Mouse (Mus musculus): ENCODE results near the gene Slc7a5.

Gene Slc7a5

DNA sequence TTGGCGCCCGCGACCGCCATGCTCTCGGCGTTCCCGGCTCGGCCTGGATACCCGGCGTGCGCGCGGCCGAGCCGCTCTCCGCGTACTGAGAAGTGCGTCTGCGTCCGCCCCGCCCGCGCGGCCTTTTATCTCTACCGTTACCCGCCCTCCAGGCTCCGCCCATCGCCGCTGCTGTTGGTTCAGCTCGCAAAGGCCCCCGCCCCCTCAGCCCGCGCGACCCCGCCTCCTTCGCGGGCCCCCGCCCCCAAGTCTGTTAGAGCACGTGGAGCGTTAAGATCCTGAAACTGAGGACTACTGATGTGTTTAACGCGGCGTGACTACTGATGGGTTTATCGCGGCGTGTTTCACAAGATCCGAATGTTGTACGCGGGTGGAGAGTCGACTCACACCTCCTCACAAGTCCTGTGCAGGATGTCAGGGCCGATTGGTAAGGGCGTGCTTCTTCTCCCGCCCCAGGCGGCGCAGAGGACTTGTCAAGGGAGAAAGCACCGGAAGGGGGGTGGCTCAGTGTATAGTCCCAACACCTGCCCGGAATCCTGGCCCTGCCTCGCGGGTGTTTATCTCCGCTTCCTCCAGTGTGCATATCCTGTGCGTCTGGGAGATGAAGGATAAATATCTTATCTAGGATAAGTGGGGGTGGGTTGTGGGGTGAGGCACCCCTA is at the start of gene Slc7a5:
TSS of gene Slc7a5 (minus strand) at position 108 of the 662 bp plus-strand sequence.
- in situ Hi-C loops (cut with MboI; ENCODE audit: low sequenced_read_pairs): no loop called here

DNA sequence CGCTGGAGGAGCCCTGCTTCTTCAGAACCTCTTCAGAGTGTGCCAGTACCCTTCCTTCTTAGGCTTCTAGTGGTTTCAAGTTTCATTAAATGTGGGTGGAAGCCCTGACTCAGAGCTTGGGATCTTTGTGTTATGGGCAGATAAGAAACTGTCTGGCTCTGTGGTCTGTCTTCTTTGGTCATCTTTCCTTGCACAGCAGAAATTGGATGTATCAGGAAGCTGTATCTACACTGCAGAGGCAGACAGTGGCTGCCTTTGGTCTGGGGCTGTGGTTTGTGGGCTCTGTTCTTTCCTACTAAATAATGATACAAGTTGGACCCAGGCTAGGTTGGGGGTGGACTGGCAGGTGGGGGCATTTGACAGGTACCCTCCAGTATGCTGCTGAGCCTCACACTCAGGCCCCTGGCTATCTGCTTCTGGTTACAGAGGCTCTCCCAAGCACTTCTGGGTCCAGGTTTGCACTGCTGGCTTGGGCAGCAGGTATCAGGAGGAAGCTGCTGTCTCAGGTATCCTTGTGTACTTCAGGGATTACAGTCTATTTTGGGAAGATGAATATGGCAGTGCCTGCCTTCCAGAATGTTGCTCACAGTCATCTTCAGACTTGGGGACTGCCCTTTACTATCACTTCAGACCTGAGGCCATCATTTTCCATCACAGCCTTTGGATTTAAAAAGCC is 48.5 kb upstream of the Slc7a5 start:
- in situ Hi-C loops (cut with MboI; ENCODE audit: low sequenced_read_pairs): no loop called here

DNA sequence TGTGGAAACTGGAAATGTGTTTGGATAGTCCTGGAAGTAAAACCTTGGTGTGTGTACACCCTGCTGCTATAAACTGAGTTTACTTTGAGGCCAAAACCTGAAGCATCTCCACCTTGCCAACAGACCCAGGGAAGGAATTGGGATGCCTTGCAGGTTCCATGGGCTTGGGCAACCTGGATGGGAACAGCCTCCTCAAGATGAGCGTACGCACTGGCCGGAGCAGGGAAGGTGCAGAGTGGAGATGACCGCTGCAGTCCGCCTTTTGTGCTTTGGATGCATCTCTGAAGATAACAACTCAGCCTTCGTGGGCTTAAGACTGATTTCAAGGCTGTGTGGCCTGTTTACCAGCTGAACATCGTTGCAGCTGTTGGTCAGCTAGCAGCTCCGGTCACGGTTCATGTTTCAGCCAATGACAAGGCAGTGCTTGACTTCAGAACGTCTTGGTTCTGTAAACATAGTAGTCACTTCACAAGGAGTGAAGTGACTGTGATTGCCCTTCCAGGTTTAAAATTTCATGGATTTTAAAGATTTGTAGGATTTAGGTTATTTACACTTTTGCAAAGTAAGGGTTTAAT is 47.6 kb upstream of the Slc7a5 start:
- in situ Hi-C loops (cut with MboI; ENCODE audit: low sequenced_read_pairs): no loop called here

DNA sequence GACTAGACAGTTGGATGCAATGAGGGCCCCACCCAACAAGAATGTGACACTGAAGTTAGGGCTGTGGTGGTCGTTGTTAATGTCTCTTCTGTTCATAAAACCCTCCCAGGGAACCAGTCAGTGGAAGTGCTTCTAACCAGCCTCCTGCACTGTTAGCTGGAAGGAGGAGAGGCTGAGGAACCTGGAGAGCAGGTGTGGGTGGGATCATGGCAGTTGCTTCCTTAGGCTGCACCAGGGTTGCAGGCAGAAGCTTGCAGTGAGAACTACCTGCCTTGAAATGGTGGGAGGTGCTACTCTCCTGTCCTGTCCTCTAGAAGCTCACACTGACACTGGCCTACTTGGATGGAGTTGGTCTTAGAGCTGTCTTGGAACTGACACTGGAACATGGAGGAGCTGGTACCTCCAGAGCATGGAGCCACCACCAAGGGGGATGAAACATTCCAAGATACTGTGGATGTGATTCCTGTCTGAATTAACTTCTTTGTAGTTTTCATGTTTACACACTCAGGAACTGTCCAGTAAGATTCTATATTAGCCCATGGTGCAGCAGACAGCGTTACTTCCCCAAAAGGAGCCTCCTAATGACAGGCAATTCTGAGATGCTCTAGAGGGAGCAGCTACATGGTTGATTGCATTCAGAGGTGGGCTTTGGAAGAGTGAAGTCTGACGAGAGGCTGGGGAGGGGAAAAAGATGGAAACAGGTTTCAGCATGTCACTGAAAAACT is 46.5 kb upstream of the Slc7a5 start:
- in situ Hi-C loops (cut with MboI; ENCODE audit: low sequenced_read_pairs): no loop called here

DNA sequence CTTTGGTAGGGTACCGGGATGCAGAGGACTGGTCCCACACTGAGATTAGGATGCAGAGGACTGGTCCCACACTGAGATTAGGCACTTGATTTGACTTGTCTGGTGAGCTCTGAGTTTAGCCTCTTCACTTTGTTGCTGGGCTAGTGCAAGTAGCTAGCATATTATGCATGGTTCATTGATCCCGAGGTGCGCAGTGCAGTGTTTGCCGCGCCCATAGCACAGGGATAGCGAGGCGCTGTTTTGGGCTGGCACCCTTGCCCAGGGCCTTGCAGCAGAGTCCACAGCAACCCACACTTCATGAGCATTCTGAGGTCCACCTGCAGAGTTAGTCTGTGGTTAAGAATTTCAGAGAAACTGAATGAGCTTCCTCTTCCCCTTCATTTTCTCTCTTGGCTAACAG is 45.3 kb upstream of the Slc7a5 start:
- in situ Hi-C loops (cut with MboI; ENCODE audit: low sequenced_read_pairs): no loop called here

DNA sequence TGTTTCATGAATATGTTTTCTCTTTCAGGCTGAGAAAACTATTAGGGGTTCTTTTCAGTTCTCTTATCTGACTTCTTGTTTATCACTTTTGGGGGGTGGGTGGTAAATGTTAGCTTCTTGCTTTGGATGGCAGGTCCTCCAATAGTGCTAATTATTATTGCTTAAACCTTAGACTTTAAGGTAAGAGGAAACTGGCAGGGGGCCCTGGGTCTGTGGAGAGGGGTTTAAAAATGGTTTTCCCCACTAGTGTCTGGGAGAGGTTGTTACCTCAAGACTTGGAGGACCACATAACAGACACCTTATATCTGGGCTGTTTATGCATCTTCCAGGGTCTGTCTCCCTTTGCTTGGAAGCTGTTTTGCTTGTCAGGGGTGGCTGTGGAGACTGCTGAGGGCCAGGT is 44.6 kb upstream of the Slc7a5 start:
- in situ Hi-C loops (cut with MboI; ENCODE audit: low sequenced_read_pairs): no loop called here

DNA sequence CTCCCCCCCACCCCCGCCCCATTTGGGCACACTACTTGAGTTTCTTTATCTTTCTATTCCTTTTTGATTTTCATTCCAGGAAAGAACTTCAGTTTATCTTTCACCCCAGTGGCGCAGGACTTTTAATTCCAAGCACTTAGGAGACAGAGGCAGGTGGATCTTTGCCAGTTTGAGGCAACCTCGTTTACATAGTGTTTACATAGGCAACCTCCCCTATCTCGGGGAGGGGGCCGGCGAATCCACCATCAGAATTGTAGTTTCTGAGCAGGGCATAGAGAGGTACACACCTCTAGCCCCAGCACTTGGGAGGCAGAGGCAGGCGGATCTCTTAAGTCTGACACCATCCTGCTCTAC is 44.1 kb upstream of the Slc7a5 start:
- in situ Hi-C loops (cut with MboI; ENCODE audit: low sequenced_read_pairs): no loop called here

DNA sequence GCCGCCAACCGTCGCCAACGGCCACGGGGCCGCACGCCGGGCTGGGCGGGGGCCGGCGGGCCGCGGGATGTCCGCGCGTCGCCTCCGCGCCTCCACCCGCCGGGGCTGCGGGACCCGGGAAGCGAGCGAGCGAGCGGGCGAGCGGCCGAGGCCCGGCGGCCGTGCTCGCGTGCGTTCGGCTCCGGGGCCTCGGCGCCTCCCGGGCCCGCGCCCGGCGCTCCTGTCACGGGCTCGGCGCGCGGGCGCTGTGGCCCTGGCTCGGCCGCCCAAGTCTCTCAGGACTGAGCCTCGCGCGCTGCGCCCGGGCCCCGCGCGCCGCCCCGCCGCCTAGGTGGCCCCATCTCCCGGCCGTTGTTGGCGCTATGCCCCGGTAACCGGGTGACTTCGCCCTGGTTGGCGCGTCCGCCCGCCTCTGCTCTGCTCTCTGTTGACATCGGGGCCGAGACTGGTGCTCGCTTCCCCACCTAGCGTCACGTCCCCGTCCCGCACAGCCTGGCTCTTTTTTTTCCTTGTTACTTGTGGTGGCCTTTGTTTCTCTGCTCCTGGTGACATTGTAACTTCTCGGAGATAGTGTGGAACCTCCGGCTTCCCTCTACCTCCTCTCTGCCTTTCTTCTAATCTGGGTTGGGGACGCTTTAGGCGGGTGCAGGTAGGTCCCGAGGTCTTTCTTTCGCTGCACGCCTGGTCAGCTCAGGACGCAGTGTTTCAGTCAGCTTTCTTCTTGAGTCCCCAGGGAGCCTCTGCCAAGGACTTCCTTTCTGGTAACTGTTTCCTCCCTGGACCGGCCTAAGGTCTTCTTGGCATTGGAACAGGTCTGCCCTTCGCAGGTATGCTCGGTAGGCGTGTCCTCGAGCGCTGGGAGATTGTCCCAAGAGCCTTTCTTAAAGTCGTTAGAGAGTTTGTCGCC is 43.5 kb upstream of the Slc7a5 start:
- in situ Hi-C loops (cut with MboI; ENCODE audit: low sequenced_read_pairs): no loop called here

DNA sequence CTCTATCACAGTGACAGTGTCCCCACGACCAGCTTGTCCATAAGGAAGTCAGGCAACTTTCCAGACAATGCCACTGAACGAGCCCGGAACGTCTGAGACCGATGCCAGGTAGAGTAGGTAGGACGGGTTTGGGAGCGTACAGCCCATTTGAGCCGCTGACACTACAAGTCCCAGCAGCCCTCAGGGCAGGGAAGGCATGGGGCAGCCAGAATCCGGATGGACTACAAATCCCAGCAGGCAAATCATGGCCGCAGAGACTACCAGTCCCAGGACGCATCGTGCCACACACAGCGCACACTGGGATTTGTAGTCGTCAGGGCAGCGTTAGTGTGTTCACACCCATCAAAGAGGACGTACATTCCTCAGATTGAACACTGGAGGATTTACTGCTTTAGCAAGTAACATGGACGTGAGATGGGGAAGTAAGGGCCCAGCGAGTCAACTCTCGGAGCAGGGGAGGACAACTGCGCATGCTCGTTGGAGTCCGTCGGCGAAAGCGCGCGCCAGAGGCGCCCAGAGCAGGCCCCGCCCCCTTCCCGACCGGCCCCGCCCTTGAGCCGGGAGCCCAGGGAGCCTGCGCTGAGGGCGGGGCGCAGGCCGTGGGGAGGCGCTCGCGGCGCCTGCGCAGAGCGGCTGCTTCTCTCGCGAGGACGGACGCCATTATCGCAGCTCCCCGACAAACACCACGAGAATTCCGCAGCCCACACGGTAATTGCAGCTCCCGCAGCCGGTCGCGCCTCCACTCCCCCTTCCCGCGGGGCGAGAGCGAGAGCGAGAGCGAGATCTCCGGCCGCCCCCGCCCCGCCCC is 42.7 kb upstream of the Slc7a5 start:
- in situ Hi-C loops (cut with MboI; ENCODE audit: low sequenced_read_pairs): loop anchor here (25.0 kb wide), 1 partner anchor 363 kb away; the partner anchor contains the start of genes Fbxo31 and Map1lc3b

DNA sequence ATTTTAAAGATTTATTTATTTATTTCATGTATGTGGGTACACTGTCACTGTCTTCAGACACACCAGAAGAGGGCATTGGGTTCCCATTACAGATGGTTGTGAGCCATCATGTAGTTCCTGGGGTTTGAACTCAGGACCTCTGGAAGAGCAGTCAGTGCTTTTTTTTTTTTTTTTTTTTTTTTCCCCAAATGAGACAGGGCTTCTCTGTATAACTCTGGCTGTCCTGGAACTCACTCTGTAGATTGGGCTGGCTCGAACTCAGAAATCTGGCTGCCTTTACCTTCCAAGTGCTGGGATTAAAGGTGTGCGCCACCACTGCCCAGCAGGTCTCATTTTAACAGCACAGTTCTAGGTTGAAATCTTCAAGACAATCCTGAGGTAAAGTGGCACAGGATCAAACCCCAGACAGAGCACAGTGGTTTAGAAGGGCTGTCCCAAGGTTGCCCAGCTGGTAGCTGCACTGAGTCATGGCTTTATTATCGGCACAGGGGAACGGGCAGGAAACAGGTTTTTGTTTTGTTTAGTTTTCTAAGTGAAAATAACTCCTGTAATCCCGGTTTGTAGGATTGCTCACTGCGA is 41.8 kb upstream of the Slc7a5 start, which contains the start of gene Banp:
TSS of gene Banp (plus strand) at position 529 of the 579 bp plus-strand sequence.
- in situ Hi-C loops (cut with MboI; ENCODE audit: low sequenced_read_pairs): loop anchor here (25.0 kb wide), 1 partner anchor 362 kb away; the partner anchor contains the start of genes Fbxo31 and Map1lc3b

DNA sequence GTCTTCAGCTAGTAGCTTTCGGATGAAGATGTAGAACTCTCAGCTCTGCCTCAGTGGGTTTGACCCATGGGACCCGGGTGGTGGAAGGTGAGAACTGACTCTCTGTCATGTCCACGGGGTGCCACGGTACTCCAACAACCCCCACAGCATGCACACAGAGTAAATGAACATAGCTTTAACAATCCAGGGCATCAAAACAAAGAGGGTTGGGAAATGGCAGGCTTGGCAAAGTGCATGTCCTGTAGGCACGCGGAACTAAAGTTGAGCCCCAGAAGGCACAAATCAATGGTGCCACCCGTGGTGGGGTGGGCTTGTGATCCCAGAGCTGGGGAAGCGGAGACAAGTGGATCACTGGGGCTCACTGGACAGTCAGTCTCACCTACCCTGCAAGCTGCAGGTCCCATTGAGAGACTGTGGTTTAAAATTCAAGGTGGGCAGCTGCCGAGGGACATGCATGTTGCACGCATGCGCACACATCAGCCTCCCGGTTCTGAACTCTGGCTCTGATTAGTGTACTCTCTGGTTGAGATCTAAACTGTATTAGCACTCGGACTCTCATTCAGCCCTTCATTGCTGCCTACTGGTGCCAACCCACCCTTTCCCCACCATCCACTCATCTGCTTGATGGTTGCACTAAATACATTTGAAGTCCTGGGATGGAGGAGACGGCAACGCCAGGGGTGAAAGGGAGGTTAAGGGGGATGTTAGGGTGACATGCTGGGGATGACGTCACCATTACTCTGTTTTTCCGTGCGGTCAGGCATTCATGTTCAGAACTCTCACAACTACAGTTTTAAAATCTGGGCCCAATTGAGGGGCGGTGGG is 41.0 kb upstream of the Slc7a5 start:
- in situ Hi-C loops (cut with MboI; ENCODE audit: low sequenced_read_pairs): loop anchor here (25.0 kb wide), 1 partner anchor 361 kb away; the partner anchor contains the start of genes Fbxo31 and Map1lc3b

DNA sequence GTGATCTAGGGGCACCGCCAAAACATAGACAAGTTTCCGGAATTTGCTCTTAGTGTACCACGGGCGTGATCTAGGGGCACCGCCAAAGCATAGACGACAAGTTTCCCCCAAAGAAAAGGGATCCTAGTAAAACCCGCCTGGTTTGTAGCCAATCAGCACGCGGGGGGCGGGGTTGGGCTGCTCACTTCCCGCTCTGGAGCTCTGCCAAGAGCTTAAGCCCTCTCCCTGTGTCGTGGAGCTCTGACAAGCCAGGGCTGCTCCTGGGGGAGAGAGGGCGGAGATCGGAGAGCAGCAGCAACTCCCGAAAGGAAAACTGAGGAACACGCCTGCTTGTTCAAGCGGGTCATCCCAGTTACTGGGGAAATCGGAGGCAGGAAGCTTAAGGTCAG is 40.3 kb upstream of the Slc7a5 start:
- in situ Hi-C loops (cut with MboI; ENCODE audit: low sequenced_read_pairs): loop anchor here (25.0 kb wide), 1 partner anchor 360 kb away; the partner anchor contains the start of genes Fbxo31 and Map1lc3b

DNA sequence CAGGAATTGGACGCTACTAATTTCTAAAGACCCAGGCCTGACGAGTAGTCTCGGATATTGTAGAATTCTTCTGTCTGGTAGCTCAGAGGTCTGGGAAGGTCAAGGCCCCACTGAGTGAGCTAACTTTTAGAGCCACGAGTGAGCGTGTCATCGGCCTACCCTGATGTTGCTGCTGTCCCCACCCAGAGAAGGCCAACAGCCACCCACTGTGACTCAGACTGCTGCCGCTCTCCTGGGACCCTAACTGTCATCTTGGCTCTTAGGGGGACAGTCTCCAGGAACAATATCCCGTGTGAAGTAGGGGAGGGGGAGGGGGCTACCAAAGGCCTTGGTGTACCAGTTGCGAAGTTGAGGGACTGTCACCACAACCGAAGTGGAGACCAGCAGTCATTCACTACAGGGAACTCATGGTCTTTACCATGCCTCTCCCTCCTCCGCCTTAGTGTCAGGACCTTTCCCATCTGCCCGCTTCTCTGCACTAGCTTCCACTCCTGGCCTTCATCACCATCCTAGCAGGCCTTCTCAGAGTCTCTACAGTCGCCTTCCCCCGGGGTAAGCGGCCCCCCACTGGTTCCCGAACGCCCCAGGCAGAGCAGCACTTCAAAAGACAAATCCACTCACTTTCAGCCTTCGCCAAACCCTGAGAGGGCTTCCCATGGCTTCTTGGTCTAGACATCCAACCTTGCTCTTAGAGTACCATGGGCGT is 39.7 kb upstream of the Slc7a5 start:
- in situ Hi-C loops (cut with MboI; ENCODE audit: low sequenced_read_pairs): loop anchor here (25.0 kb wide), 1 partner anchor 360 kb away; the partner anchor contains the start of genes Fbxo31 and Map1lc3b

DNA sequence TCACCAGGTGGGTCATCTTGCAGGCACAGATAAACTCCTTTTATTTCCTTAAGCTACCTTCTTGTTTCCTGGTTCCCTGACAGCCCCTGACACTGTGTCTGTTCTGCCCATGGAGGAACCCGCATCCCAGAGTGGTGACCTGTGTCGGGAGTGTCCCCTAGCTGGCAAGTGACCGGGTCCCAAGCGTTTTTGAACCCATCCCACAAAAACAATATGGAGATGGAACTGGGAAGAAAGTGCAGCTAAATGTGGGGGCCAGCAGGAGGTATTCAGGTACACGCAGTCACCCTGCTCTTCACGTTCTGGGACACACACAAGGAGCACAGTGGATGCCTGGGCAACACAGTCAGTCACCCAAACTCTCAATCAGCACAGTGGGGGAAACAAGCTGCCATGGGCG is 38.9 kb upstream of the Slc7a5 start:
- in situ Hi-C loops (cut with MboI; ENCODE audit: low sequenced_read_pairs): loop anchor here (25.0 kb wide), 1 partner anchor 359 kb away; the partner anchor contains the start of genes Fbxo31 and Map1lc3b

DNA sequence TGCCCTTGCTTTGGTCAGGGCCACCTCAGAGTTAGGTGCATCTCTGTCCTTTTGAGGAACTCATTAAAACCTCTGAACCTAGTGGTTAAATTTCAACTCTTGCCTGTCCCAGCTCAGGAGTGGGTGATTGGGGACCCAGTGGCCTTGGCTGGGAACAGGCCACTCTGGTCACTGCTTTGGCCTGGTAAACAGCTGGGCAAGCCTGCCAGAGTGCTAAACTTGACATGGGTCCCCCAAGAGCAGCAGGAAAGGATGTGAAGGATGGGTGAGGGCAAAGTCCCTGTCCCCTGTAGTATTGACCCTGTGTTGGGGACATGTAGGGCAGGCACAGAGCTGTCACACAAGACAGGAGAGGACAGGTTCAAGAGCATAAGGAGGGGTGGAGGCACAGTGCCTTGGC is 37.3 kb upstream of the Slc7a5 start, which contains the start of gene Car5a:
TSS of gene Car5a (minus strand) at position 74 of the 400 bp plus-strand sequence.
- in situ Hi-C loops (cut with MboI; ENCODE audit: low sequenced_read_pairs): loop anchor here (25.0 kb wide), 1 partner anchor 358 kb away; the partner anchor contains the start of genes Fbxo31 and Map1lc3b

DNA sequence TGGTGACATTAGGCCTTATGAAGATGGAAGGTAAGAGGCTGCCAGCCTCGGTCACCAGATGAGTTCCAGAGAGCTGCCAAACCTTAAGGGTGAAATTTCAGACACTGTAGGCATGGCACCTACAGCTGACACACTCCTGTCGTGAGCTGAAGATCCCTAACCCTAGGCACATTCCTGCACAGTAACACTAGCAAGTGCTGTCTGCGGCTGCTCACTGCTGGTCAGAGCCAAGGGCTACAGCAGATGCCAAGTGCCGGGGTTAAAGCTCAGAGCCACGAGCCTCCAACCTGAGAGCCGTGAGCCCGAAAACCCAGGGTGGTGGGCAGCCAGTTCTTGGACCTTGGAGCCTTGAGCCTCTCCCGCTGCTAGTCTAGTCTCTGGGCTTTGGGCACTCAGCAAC is 36.2 kb upstream of the Slc7a5 start:
- in situ Hi-C loops (cut with MboI; ENCODE audit: low sequenced_read_pairs): loop anchor here (25.0 kb wide), 1 partner anchor 356 kb away; the partner anchor contains the start of genes Fbxo31 and Map1lc3b

DNA sequence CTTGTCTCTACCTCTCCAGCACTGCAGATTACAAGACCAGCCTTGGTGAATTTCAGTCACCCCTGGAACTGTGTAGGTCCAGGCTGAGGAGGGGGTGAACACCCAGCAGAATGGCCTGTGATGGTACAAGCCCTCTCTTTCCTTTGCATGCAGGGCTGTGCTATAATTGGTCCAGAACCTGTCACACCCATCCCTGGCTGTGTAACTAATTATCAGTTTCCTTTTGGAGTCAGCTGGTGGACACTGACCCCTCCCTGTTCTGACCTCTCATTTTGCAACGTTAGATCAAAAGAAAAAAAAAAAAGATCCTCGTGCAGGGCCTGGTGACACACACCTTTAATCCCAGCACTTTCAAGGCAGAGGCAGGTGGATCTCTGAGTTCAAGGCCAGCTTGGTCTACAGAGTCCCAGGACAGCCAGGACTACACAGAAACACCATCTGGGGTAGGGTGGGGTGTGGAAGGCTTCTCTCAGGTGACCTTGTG is 35.6 kb upstream of the Slc7a5 start:
- in situ Hi-C loops (cut with MboI; ENCODE audit: low sequenced_read_pairs): loop anchor here (25.0 kb wide), 1 partner anchor 356 kb away; the partner anchor contains the start of genes Fbxo31 and Map1lc3b

Data from CH12F3 (cell line).